Mouse (Mus musculus) Patski (cell line): ENCODE results near the gene 1110065P20Rik. TPM values are rescaled to one million over a fixed set of nuclear protein-coding genes. Genes with fewer than 3 reads are reported as not detected.

Experiments
- ATAC-seq: fragments of 100-300 bp; one replicate; pipeline ENCODE4 v1.8.0; 2021
- CTCF ChIA-PET: fragments of 350-600 bp; sonication (Branson Sonifier 250); formaldehyde crosslinking; loops from one replicate; lab custom pipeline; 2022; ENCODE audit warnings: inconsistent platforms; lab: Charles Lee
- POLR2A ChIA-PET: fragments of 350-600 bp; sonication (Branson Sonifier 250); formaldehyde crosslinking; loops from one replicate; lab custom pipeline; 2022; ENCODE audit warnings: antibody characterized with exemption, inconsistent platforms; lab: Charles Lee
- DNase-seq: peaks from one replicate; pipeline ENCODE4 v3.0.0-alpha.2; 2011; ENCODE audit warnings: low read depth, low spot score
- H3K27me3 ChIP-seq: fragments of 371-371 bp; one replicate; pipeline ENCODE4 v1.5.1; 2021
- CTCF ChIP-seq: fragments of 100-300 bp; IDR thresholded peaks from one replicate; pipeline ENCODE4 v1.5.1; 2021
- in situ Hi-C: fragments of 300-500 bp; cut with MboI; formaldehyde crosslinking; loops from 3 replicates; pipeline ENCODE4 v1.11.1; 2018; ENCODE audit warnings: low pct_unique_long_range_greater_than_20kb, mixed read lengths
- polyA plus RNA-seq: library from polyadenylated mRNA; unstranded; gene quantifications from one replicate; pipeline ENCODE4 v1.2.3, GENCODE M21; 2021

1110065P20Rik gene
- polyA plus RNA-seq: 53.9 TPM

DNA sequence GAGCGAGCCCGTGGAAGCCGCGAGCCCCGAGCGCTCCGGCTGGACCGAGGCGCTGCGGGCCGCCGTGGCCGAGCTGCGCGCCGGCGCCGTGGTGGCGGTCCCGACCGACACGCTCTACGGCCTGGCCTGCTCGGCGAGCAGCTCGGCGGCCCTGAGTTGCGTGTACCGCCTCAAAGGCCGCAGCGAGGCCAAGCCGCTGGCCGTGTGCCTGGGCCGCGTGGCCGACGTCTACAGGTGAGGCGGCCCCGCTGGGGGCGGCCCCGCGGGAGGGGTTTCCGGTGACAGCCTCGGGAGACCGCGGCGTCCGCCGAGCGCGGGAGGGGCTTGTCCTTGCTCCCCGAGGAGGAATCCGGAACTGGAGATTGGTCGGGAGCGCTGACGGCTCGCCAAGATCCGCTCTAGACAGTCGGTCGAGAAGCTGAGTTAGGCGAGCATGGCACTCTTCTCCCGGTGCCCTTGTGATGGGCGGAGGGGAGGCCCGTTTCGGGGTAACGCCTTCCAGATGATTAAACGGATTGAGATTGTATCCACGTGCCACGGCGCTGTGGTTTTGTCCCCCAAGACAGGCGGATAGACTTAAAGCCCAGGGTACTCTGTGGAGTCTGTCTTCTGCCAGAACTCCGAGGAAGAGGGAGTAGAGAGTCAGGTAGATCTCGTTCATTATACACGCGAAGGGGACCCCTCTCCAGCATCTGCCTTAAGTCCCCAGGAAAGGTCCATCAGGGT lies at the start of gene 1110065P20Rik:
TSS of gene 1110065P20Rik (minus strand) at position 264 of the 726 bp plus-strand sequence.
- no peaks in the 10 kb centered on the region for H3K27me3 ChIP-seq
- CTCF ChIA-PET: no interaction called here
- DNase-seq: no peak
- in situ Hi-C loops: loop anchor here (10.0 kb wide), 1 partner anchor 214 kb away; the partner anchor contains the start of genes Dnali1 and Snip1
- TF ChIP-seq CTCF: no peak
- peak; percentile 75 for ATAC-seq
- POLR2A ChIA-PET: interaction anchor here (0.6 kb wide), 1 partner anchor 1668 kb away, joined by 3 read pairs; the partner anchor contains the start of gene Hpcal4

DNA sequence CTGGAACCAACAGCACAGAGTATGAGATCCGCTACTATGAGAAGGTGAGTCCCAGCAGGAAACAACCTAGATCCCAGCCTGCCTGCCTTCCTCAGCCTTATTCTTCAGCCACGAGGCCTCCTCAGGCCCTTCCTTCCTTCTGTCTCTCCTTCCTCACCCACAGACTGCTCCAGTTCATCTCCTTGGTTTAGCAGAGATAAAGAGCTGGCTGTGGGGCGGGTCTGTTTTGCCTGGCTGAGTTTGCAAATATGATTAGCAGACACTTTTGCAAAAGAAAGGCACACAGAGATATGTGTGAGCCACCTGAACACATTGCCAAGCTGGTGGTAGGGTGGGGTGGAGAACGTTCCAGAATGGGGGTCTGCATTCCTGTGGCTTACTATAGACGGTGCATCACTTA lies 48.9 kb upstream of the 1110065P20Rik start:
- TF ChIP-seq CTCF: no peak
- no peak for ATAC-seq
- ChIA-PET POLR2A (interaction anchor here (0.6 kb wide), 1 partner anchor 126 kb away, joined by 4 read pairs; no protein-coding TSS in a partner anchor), CTCF (no interaction called here)
- in situ Hi-C loops: no loop called here
- DNase-seq: no peak
- peaks cover 23% of the 10 kb centered on the region for H3K27me3 ChIP-seq

- in situ Hi-C loops: no loop called here
- CTCF ChIA-PET: no interaction called here
- POLR2A ChIA-PET: no interaction called here
- TF ChIP-seq CTCF: no peak
- DNase-seq (no peak), ATAC-seq (no peak)
- peaks cover 26% of the 10 kb centered on the region for H3K27me3 ChIP-seq
Measured at GRCm38 (mm10) chr4:124898428-124898827, 47.4 kb upstream of the 1110065P20Rik start.

GRCm38 (mm10) chr4:124894508-124895428 lies 43.8 kb upstream of the 1110065P20Rik start:
- ATAC-seq: no peak
- in situ Hi-C loops: no loop called here
- POLR2A ChIA-PET: no interaction called here
- TF ChIP-seq CTCF: no peak
- DNase-seq: no peak
- CTCF ChIA-PET: no interaction called here
- H3K27me3 ChIP-seq: peaks cover 26% of the 10 kb centered on the region

DNA sequence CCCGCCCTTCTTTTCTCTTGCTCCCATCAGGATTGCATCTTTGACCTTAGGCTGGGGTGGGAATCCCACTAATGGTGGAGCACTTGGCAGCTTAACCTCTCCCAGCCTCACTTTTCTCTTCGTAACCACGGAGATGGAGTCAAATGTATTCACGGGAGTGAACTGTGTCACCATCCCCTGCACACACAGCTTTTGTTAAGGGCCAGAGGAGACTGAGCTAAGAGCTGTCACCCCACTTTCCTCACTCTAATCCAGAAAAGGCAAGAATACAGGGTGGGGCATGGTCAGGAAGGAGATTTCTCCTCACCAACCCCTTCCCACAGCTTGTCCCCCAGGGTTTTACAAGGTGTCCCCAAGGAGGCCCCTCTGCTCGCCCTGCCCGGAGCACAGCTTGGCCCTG lies 42.8 kb upstream of the 1110065P20Rik start:
- in situ Hi-C loops: no loop called here
- H3K27me3 ChIP-seq: peaks cover 20% of the 10 kb centered on the region

DNA sequence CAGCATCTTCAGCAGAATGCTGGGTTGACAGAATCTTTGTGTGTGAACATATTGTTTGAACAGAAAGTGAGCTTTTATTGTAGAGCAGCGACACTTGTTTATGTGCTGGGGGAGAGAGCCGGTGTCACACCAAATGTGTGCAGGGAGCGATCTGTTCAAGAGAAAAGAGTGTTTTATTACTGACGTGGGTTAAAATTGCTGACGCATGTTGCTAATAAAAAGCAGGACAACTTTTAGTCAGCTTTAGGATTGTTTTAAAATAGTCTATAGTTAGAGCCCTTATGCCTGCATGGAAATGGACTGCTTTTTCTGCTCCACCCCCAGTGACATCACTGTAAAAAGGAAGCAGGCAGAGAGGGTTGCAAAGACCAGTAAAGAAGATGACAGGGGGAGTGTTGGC lies 39.8 kb upstream of the 1110065P20Rik start:
- ATAC-seq (no peak), DNase-seq (no peak)
- ChIA-PET POLR2A (no interaction called here), CTCF (no interaction called here)
- in situ Hi-C loops: no loop called here
- TF ChIP-seq CTCF: no peak
- H3K27me3 ChIP-seq: peaks cover 23% of the 10 kb centered on the region

More for the DNA sequence above, 42.8 kb upstream of the 1110065P20Rik start:
- ATAC-seq (no peak), DNase-seq (no peak)
- CTCF ChIA-PET: no interaction called here
- POLR2A ChIA-PET: no interaction called here
- TF ChIP-seq CTCF: no peak

DNA sequence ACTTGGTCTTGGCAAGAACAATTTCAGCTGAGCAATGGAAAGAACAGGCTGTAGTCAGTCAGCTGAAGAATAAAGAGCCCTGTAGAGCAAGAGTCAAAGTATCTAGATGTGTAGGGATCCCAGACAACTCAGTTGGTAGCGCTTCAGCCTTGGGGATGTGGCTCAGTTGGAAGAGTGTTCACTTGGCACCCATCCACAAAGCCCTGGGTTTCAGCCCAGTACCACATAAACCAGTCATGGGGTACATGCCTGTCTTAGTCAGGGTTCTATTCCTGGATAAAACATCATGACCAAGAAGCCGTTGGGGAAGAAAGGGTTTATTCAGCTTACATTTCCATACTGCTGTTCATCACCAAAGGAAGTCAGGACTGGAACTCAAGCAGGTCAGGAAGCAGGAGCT lies 38.9 kb upstream of the 1110065P20Rik start:
- H3K27me3 ChIP-seq: peaks cover 21% of the 10 kb centered on the region
- no peak for TF ChIP-seq CTCF
- ATAC-seq (no peak), DNase-seq (no peak)
- in situ Hi-C loops: no loop called here
- CTCF ChIA-PET: no interaction called here
- POLR2A ChIA-PET: no interaction called here

DNA sequence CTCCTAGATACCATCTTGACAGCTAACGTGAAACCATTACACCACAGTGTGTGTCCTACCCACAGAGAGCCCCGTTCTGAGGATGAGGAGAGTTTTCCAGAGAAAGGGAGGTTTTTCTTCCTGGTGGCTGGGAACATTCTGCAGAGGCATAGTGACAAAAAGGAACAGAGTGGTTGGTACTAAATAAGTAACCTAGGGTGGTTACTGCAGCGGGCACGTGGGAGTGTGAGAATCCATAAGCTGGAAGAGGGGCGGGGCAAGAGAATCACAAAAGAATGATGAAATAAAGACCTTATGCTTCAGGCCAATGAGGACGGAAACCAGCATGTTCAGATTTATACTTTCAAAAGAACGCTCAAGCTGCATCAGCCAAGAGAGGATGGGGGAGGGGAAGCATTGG lies 37.7 kb upstream of the 1110065P20Rik start:
- no peak for DNase-seq
- ATAC-seq: no peak
- TF ChIP-seq CTCF: no peak
- ChIA-PET POLR2A (no interaction called here), CTCF (no interaction called here)
- in situ Hi-C loops: no loop called here
- peaks cover 17% of the 10 kb centered on the region for H3K27me3 ChIP-seq

DNA sequence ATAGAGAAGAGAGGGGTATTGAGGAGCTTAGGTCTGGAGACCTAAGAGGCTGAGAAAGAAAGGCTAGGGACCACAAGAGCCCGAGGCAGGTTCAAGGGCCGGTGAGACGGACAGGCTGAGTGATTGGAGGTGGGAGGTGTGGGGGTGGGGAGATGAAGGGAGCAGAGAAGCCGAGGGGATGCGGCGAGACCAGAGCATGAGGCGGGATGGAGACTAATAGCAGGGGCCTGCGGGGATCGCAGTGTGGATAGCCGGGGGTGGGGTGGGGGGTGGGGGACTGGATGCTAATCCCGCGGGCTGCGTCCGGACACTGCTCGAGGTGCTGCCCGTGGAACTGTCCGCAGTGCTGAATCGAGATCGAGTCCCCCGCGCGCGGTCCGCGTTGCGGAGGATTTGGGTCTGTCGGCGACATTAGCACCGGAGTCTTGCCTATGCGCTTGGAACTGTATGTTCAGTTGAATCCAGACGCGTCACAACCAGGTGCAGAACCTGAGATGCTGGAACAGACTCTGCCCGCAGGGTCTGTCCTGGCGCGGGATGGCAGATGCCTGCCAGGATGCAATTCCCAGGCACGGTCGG lies 31.2 kb upstream of the 1110065P20Rik start:
- TF ChIP-seq CTCF: no peak
- no peak for ATAC-seq
- ChIA-PET CTCF (no interaction called here), POLR2A (no interaction called here)
- no peak for DNase-seq
- H3K27me3 ChIP-seq: peaks cover 28% of the 10 kb centered on the region
- in situ Hi-C loops: no loop called here

DNA sequence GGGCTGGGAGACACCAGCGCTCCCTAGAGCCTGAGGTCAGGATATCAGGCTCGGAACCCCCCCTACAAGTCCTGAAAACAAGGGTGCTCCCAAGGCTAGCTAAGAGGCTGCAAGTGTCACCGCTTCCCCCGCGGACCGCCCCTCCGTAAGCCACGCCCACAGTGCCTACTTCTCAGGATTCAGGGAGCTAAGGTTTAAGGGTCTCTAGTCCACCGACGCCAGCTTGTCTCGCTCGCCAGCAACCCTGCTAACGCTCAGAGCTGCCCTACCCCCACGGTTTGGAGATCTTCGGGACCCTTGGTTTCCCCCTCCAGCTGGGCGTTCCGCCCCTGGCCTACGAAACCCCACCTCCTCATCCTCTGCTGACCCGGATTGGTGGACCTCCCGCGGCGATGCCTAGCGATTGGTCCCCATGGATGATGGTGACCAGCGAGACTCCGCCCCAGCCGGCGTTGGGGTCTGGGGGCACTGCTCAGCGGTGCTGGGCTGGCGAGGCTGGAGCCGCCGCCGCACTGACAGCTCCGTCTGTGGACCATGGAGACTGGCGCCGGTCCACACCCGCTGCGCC lies 30.4 kb upstream of the 1110065P20Rik start:
- CTCF ChIA-PET: no interaction called here
- POLR2A ChIA-PET: no interaction called here
- ATAC-seq: no peak
- in situ Hi-C loops: no loop called here
- no peak for DNase-seq
- no peak for TF ChIP-seq CTCF
- H3K27me3 ChIP-seq: peaks cover 27% of the 10 kb centered on the region
